Mouse (Mus musculus) right cerebral cortex, postnatal 36 days (tissue): ENCODE data around the gene Nprl3.

Experiments used
- DNase-seq, 2 experiments: peaks; one replicate each; pipeline ENCODE4 v3.0.0; 2022; ENCODE audit warnings: low spot score in 2 of 2, mixed read lengths in 1 of 2

Gene Nprl3

GRCm38 (mm10) chr11:32198256-32198955 is 69.1 kb downstream of the Nprl3 start:
- DNase-seq, result no peak

- DNase-seq, result no peak
Measured at GRCm38 (mm10) chr11:32197766-32198165, 69.7 kb downstream of the Nprl3 start.

GRCm38 (mm10) chr11:32196727-32197126 is 70.8 kb downstream of the Nprl3 start:
- no peak for DNase-seq

GRCm38 (mm10) chr11:32195867-32196540 is 71.5 kb downstream of the Nprl3 start:
- DNase-seq, result no peak

GRCm38 (mm10) chr11:32194626-32195025 is 72.9 kb downstream of the Nprl3 start:
- DNase-seq, result no peak

GRCm38 (mm10) chr11:32194086-32194485 is 73.4 kb downstream of the Nprl3 start:
- no peak for DNase-seq

- no peak for DNase-seq
Measured at GRCm38 (mm10) chr11:32193156-32193555, 74.4 kb downstream of the Nprl3 start.

GRCm38 (mm10) chr11:32190603-32191110 is 76.8 kb downstream of the Nprl3 start:
- no peak for DNase-seq

GRCm38 (mm10) chr11:32190119-32190518 is 77.4 kb downstream of the Nprl3 start:
- DNase-seq, result no peak

- DNase-seq, result no peak
Measured at GRCm38 (mm10) chr11:32189434-32189833, 78.1 kb downstream of the Nprl3 start.

- no peak for DNase-seq
Measured at GRCm38 (mm10) chr11:32188881-32189280, 78.6 kb downstream of the Nprl3 start.

- no peak for DNase-seq
Measured at GRCm38 (mm10) chr11:32187256-32187655, 80.3 kb downstream of the Nprl3 start.

GRCm38 (mm10) chr11:32186031-32186430 is 81.5 kb downstream of the Nprl3 start:
- no peak for DNase-seq

- no peak for DNase-seq
Measured at GRCm38 (mm10) chr11:32184469-32184868, 83.0 kb downstream of the Nprl3 start.

- peak; percentile 68 to 75 for DNase-seq
Measured at GRCm38 (mm10) chr11:32181973-32182868, 85.3 kb downstream of the Nprl3 start.

- DNase-seq, result no peak
Measured at GRCm38 (mm10) chr11:32181246-32181645, 86.3 kb downstream of the Nprl3 start.

- no peak for DNase-seq
Measured at GRCm38 (mm10) chr11:32178506-32178905, 89.0 kb downstream of the Nprl3 start.
